Mouse (Mus musculus) bone marrow macrophage, adult 2 months (primary cell): Measurements from ENCODE around the gene Ubn2.

ENCODE experiments used
- CTCF ChIP-seq: IDR thresholded peaks from 2 replicates; pipeline ENCODE4 v1.5.1; 2012; ENCODE audit warnings: low read depth, mild to moderate bottlenecking, low read length, moderate library complexity
- POLR2A ChIP-seq: IDR thresholded peaks from 2 replicates; pipeline ENCODE4 v1.6.1; 2012; ENCODE audit warnings: mild to moderate bottlenecking, low read depth, low read length, borderline replicate concordance

- TF ChIP-seq CTCF = no peak
- TF ChIP-seq POLR2A = no peak
Observed at GRCm38 (mm10) chr6:38434055-38435023, 589 bp downstream of the Ubn2 start.
